Mouse (Mus musculus) 3T3-L1 (cell line): Measurements from ENCODE around the gene Itgb1.

Source experiments
- DNase-seq: peaks from one replicate; pipeline ENCODE4 v3.0.0-alpha.2; 2015; ENCODE audit warnings: low read depth, low spot score

The Itgb1 gene

DNA sequence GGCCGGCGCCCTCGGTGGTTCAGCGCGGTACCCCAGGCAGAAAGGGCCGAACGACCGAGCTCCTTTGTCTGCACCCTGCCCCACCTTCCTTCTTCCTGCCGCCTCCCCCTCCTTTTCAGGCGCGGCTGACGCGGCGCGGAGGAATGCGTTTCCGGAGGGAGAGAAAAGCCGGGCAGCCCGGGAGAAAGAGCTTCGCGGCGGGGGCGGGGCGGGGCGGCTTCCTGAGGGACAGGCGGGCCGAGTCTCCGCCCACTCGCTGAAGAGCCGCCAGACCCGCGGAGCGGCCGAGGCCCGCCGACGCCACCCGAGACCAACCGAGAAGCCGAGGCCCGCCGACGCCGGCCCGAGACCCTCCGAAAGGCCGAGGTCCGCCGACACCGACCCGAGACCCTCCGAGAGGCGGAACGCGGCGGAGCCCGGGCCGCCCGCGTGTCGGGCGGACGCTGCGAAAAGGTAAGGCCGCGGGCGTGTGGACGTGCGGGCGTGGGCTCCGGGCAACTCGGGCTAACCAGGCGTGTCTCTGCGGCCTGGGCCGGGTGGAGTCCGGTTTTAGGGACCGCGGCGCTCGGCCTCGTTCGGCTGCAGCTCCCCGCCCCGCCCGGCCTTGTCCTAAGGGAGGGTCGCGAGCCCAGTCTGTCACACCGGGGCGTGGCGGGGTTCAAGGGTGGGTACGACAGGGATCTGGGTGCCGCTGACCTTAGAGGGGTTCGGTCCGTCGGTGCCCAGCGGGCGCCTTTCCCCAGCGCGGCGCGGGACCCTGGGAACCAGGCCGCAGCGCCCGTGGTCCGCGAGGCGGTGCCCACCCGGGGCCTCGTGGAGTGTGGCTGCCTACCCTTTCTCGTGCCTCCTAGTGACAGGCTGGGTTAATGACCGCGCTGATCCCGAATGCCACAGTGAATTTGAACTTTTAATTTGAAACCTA is at the start of gene Itgb1:
Gene Itgb1, plus strand, starts transcription at position 148 of the 922 bp plus-strand sequence.
- peak; percentile 88 for DNase-seq

DNA sequence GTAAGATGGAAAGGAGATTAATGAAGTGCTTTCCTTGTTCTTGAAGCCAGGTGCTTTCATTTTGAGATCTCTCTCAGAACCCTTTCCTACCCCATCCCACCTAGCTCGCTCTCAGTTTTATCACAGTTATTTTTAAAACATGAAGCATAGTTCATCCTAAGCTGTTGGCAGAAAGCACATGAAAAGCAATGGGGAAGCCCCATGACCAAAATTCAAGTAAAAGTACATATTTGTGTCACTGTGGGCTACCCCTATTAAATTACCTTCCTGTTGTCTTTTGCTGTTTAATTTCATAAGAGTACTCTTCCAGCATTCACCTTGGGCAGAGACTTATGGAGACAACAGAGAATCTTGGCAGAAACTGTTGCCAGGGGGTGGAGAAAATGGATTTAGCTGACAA is 42.4 kb upstream of the Itgb1 start:
- DNase-seq, result no peak

DNA sequence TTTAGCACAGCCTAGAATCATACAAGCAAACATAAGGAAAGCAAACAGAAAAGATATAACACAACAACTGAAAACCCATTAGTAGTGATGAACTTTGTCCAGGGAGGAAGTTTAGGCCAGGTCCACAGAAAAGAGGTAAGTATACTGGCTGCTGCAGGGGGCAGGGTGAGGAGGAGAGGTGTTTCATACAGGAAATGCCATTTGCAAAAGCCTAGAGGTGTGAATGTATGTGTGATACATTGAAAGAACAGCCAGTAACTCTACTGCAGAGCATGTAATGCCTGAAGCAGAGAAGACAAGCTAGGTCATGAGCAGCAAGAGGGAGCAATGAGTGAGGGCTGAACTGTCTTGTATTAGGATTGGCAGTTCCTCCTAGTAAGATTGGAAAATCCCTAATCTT is 40.0 kb upstream of the Itgb1 start:
- DNase-seq, result no peak

GRCm38 (mm10) chr8:128646456-128646855 is 39.0 kb upstream of the Itgb1 start:
- DNase-seq, result no peak

DNA sequence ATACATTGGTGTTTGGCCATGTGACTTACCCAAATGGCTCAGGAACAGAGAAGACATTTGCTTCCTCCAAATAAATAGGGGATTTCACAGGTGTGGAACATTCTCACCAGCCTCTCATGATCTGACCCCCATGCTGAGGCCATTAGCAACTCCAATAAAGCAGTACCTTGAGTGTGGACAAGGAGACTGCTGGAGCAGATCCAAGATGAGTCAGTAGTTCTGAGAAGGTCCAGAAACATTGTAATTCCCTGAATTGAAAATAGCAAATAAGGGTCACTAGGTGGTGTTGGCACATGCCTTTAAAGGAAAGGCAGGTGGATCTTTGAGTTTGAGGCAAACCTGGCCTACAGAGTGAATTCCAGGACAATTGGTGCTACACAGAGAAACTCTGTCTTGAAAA is 37.4 kb upstream of the Itgb1 start:
- DNase-seq, result peak; percentile 67

DNA sequence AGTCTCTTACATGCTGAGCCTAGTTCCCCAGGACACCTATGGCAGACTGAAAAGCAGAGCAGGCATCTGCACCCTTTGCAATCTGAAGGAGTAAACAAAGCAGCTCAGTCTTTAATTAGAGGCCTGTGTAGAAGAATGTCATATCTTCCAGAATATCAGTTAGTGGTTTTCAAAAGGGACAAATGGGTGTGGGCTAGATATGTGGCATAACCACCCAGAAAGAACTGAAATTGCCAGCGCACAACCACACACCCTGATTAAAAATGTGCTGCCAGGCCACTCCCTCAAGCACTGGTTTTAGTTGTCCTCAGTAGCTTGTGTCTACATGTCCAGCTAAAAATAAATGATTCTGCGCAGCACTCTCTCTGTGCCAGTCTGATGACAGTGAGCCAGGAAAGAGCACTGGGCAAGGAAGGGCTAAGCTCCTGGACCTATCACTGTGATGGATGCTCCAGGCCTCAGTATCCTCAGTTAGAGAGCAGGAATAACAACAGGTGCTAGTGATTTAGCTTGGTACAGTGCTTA is 35.1 kb upstream of the Itgb1 start:
- no peak for DNase-seq

DNA sequence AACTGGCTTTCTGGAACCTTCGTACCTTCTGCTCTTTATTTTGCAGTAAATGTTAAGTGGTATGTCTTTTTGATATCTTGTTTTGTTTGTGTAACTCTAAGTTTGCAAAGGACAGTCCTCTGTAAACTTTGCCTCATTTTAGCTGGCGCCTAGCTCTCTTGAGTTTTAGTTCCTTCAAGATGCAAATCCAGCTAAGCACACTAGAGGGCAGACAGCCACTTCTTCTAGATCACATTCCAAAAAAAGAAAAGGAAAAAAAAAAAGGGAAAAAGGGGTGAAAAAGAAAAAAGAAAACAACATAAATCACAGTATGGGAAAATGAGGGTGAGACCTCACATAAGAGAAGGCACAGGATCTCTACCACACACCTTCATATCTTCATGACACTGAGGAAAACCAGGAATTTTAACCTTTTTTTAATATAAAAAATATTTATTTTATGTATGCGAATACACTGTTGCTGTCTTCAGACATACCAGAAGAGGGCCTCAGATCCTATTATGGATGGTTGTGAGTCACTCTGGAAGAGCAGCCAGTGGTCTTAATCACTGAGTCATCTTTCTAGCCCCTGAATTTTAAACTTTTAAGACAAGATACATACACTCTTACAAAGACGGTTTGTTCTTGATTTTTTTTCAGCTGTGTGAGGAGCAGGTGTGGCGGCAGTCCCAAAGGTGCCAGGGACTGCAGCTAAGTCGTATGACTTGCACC is 32.9 kb upstream of the Itgb1 start:
- DNase-seq, result peak; percentile 77

- peak; percentile 71 for DNase-seq
Measured at GRCm38 (mm10) chr8:128653642-128654364, 31.7 kb upstream of the Itgb1 start.

DNA sequence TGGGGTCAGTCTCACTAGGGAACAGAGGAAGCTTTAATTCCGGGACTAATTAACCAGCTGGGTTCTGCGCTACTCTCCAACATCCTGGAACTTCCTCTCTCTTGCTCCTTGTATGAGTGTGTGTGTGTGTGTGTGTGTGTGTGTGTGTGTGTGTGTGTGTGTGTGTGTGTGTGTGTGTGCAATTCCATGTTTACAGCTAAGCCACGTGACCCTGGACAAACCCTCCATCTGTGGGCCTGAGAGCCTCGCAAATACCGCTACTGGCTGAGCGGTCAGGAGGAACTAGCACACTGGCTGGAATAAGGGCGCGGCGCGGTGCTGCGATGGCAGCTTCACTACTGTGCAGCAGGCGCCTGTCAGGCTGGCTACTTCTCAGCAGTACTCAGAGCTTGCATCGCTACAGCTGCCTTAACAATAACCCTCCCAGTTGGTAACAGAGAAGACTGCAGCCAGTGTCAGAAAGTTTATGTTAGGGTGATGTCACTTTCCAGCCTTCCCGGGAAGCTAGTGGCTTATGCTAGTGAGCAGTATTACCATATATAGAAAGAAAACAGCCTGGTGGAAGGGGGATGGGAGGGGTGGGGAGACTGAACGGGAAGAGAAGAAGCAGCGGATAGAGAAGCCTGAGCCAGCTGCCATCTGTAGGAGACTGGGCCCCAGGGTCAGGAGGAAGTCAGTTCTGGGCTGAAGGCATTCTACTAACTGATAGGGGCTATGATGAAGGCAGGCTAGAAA is 30.9 kb upstream of the Itgb1 start:
- peak; percentile 90 for DNase-seq

GRCm38 (mm10) chr8:128662144-128662543 is 23.3 kb upstream of the Itgb1 start:
- DNase-seq, result no peak

DNA sequence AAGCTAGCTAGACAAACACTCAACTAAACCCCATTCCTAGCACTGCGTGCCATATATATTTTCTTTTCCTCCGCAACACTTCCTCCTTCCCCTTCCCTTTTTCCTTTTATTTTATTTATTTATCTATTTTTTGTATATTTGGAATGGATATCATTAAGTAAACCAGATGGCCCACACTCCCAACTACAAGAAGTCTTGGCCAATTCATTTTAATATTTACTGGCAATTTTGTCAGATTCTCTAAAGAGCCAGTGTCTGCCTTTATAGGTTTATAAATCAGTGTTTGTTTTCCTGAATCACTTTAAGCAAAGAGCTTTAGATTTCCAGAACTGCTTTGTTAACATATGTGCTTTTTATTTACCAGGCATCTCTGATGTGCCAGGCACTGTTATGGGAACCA is 22.8 kb upstream of the Itgb1 start:
- DNase-seq, result no peak

GRCm38 (mm10) chr8:128663106-128663505 is 22.3 kb upstream of the Itgb1 start:
- peak; percentile 42 for DNase-seq

DNA sequence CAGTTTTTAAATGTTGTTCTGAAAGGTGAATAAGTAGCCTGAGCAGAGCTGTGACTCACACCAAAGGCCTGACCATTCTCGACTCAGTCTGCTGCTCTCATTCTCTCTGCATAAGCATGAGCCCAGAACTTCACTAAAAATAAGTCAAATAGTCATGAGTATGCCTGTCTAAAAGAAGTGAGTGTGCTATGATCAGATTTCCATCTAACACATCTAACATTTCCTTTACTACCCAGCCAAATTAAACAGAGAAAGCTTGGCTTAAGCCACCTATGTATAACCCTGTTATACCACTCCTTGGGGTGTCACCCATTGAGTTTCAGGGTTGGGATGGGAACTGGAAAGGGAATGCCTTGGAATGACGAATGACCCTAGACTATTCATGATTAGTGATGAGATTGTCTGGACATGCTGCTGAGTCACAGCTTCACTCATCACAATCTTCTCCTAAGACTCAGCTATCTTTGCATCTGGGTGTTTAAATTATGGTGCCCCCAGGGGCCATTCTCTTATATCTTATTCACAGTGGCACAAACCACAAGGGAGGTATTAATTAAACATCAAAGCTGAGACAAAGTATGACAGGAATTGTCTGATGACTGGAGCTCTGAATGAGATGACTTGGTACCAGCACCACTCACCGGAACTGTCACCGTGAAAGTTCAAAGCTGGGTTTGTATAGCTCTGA is 18.7 kb upstream of the Itgb1 start:
- peak; percentile 70 for DNase-seq

DNA sequence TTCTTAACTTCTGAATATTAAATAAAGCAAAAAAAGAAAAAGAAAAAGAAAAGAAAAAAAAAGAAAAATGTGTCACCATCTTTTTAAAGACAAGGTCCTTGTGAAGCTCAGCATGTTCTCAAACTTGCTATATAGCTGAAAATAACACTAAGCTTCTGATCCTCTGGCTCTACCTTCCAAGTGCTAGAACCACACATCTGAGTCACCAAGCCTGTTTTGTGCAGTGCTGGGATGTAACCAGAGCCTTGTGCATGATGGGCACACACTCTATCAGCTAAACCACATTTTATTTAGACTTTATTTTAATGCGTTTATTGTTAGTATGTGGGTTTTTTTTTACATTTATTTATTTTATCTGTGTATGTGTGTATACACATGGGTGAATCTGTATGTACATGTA is 13.6 kb upstream of the Itgb1 start:
- DNase-seq, result peak; percentile 20

GRCm38 (mm10) chr8:128672441-128672840 is 13.0 kb upstream of the Itgb1 start:
- DNase-seq, result no peak

GRCm38 (mm10) chr8:128672950-128673349 is 12.5 kb upstream of the Itgb1 start:
- no peak for DNase-seq

GRCm38 (mm10) chr8:128675848-128676629 is 9.4 kb upstream of the Itgb1 start:
- DNase-seq, result no peak

DNA sequence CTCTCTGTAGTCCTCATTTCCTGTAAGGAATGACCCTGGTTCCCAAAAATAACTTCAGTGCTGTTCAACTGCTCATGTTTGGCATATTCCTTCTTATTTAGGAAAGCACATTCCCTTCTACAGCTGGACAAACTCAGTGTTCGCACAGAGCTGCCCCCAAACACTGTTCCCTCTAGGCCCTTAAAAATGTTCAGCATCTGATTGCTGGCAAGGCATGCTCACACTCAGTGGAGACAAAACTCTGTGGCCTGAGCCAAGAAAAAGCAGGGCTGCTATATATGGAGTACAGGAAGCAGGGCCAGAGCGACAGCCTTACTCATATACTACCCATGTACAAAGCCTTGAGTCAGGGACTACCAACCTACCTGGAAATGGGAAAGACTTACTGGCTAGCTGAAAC is 5.5 kb upstream of the Itgb1 start:
- peak; percentile 48 for DNase-seq

DNA sequence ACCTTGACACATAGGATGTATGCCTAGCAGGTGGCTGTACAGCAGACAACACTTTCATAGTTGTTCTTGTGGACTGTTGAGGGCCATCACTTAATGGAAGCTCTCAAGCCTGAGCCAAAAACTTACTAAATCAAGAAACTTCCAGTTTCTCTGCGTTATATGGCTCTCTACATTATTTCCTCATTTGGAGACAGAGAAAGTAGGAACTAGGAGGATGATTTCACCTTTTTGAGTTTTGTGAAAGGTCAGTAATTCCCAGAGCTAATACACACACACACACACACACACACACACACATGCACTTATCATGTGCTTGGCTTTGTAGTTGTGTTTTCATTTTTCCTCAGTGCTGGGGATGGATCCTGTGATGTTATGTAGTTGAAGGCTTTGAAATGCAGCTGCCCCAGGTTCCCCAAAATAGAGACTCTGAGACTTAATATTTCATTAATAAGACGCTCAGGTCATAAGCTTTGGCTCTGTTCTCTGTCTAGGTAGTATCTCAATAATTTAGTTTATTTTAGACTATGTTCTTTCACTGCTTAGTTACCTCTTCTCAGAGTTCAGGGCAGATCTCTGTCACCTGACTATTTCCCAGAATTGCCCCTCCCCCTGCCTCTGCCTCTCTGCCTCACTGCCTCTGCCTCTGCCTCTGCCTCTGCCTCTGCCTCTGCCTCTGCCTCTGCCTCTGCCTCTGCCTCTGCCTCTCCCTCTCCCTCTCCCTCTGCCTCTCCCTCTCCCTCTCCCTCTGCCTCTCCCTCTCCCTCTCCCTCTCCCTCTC is 4.7 kb upstream of the Itgb1 start:
- no peak for DNase-seq
